Mouse (Mus musculus) hindbrain, embryonic 15.5 days (tissue): ENCODE results near the gene Abhd12. TPM values are rescaled to one million over a fixed set of nuclear protein-coding genes. Genes with fewer than 3 reads are reported as not detected.
"Not testable (repeated sequence)": the region's sequence is repeated elsewhere in the genome, so short reads cannot be mapped to it uniquely, and the experiment has no call there.

Experiments used
- ATAC-seq: fragments of 200-750 bp; cut with Nextera tagmentation; 2 replicates; pipeline ENCODE4 v1.8.0; 2017; ENCODE audit warnings: low read depth, moderate number of reproducible peaks, moderate TSS enrichment; ENCODE audit not compliant: low FRiP score
- H3K27ac ChIP-seq: fragments of 300-500 bp; sonication (generic); replicated peaks from 2 replicates; pipeline ENCODE4 v1.5.1; 2015; ENCODE audit warnings: mild to moderate bottlenecking, inconsistent platforms
- H3K27me3 ChIP-seq: fragments of 300-500 bp; sonication (generic); 2 replicates; pipeline ENCODE4 v1.6.1; 2015; ENCODE audit warnings: control low read depth, inconsistent platforms
- H3K36me3 ChIP-seq: fragments of 300-500 bp; sonication (generic); 2 replicates; pipeline ENCODE4 v1.6.1; 2015; ENCODE audit warnings: control low read depth, inconsistent platforms
- H3K4me1 ChIP-seq: fragments of 300-500 bp; sonication (generic); replicated peaks from 2 replicates; pipeline ENCODE4 v1.6.1; 2015; ENCODE audit warnings: control low read depth, inconsistent platforms
- H3K4me2 ChIP-seq: fragments of 300-500 bp; sonication (generic); 2 replicates; pipeline ENCODE4 v1.6.1; 2015; ENCODE audit warnings: moderate library complexity, mild to moderate bottlenecking, inconsistent platforms
- H3K4me3 ChIP-seq: fragments of 300-500 bp; sonication (generic); 2 replicates; pipeline ENCODE4 v1.5.1; 2015; ENCODE audit warnings: mild to moderate bottlenecking, inconsistent platforms
- H3K9ac ChIP-seq: fragments of 300-500 bp; sonication (generic); 2 replicates; pipeline ENCODE4 v1.6.1; 2015; ENCODE audit warnings: inconsistent platforms
- H3K9me3 ChIP-seq: fragments of 300-500 bp; sonication (generic); 2 replicates; pipeline ENCODE4 v1.6.1; 2016; ENCODE audit warnings: control low read depth, inconsistent platforms
- WGBS: fragments of 180-500 bp; shearing (Covaris S2); methylation state at CpG from one replicate; pipeline ENCODE4 v1.1.7; 2015; 5-methylcytosine and 5-hydroxymethylcytosine counted together
- polyA plus RNA-seq: library from polyadenylated mRNA; unstranded; fragments of >200 nt; fragmentation: Nextera tagmentation; extraction: Ambion mirVana; gene quantifications from 2 replicates; pipeline ENCODE4 v1.2.1, GENCODE M21; 2015

Gene Abhd12
- 136 and 137 TPM in 2 replicates for polyA plus RNA-seq

- H3K4me2 ChIP-seq: peak within 1 kb of the TSS; percentile 84
- under 1% methylated on average over 72 of the region's 72 CpGs for WGBS
These were observed at the start of gene Abhd12 for GRCm38 (mm10) chr2:150904272-150904935. Gene Abhd12 (minus strand): TSS chr2:150904741.

GRCm38 (mm10) chr2:150951201-150951600, 46.7 kb upstream of the Abhd12 start:
- no peaks in the 10 kb centered on the region for H3K27me3 ChIP-seq
- H3K9me3 ChIP-seq: no peaks in the 10 kb centered on the region
- H3K4me1 ChIP-seq: no peaks in the 10 kb centered on the region
- no peak for ATAC-seq
- H3K4me2 ChIP-seq: no peak overlapping the region
- H3K4me3 ChIP-seq: no peak overlapping the region
- 87% methylated on average over 2 of the region's 2 CpGs for WGBS
- H3K9ac ChIP-seq: no peak overlapping the region
- no peaks in the 10 kb centered on the region for H3K36me3 ChIP-seq
- H3K27ac ChIP-seq: no peak overlapping the region

More at GRCm38 (mm10) chr2:150904272-150904935, at the start of gene Abhd12:
- Histone ChIP-seq H3K36me3 (peaks cover 3% of the 10 kb centered on the region; the same call in 1 of the 2 replicates), H3K4me1 (peaks cover 27% of the 10 kb centered on the region), H3K9me3 (no peaks in the 10 kb centered on the region), H3K27me3 (no peaks in the 10 kb centered on the region), H3K27ac (peak within 1 kb of the TSS; percentile 93), H3K4me3 (peak within 1 kb of the TSS; percentile 71), H3K9ac (peak within 1 kb of the TSS; percentile 95)
- peak; percentile 99 for ATAC-seq

- ATAC-seq: no peak
- 91% methylated on average over 6 of the region's 6 CpGs for WGBS
- no peaks in the 10 kb centered on the region for H3K27me3 ChIP-seq
- no peak overlapping the region for H3K4me2 ChIP-seq
- H3K9ac ChIP-seq: no peak overlapping the region
- no peak overlapping the region for H3K4me3 ChIP-seq
- no peak overlapping the region for H3K27ac ChIP-seq
- H3K36me3 ChIP-seq: no peaks in the 10 kb centered on the region
- no peaks in the 10 kb centered on the region for H3K4me1 ChIP-seq
- no peaks in the 10 kb centered on the region for H3K9me3 ChIP-seq
These were observed 45.5 kb upstream of the Abhd12 start for GRCm38 (mm10) chr2:150950056-150950455.

GRCm38 (mm10) chr2:150949652-150950051, 45.1 kb upstream of the Abhd12 start:
- Histone ChIP-seq H3K4me3 (no peak overlapping the region), H3K36me3 (no peaks in the 10 kb centered on the region), H3K4me1 (no peaks in the 10 kb centered on the region), H3K27ac (no peak overlapping the region), H3K27me3 (no peaks in the 10 kb centered on the region), H3K9ac (no peak overlapping the region), H3K9me3 (no peaks in the 10 kb centered on the region), H3K4me2 (no peak overlapping the region)
- no peak for ATAC-seq
- 92% methylated on average over 3 of the region's 3 CpGs for WGBS

- H3K4me2 ChIP-seq: no peak overlapping the region
- no peaks in the 10 kb centered on the region for H3K36me3 ChIP-seq
- no peaks in the 10 kb centered on the region for H3K27me3 ChIP-seq
- H3K9ac ChIP-seq: no peak overlapping the region
- H3K27ac ChIP-seq: no peak overlapping the region
- 87% methylated on average over 5 of the region's 5 CpGs for WGBS
- no peak overlapping the region for H3K4me3 ChIP-seq
- ATAC-seq: no peak
- H3K9me3 ChIP-seq: no peaks in the 10 kb centered on the region
- no peaks in the 10 kb centered on the region for H3K4me1 ChIP-seq
These were observed 44.2 kb upstream of the Abhd12 start for GRCm38 (mm10) chr2:150948786-150949185.

GRCm38 (mm10) chr2:150947880-150948611, 43.5 kb upstream of the Abhd12 start:
- H3K9me3 ChIP-seq, H3K36me3 ChIP-seq, H3K4me3 ChIP-seq, H3K27me3 ChIP-seq, H3K4me2 ChIP-seq, H3K27ac ChIP-seq, H3K4me1 ChIP-seq, ATAC-seq, H3K9ac ChIP-seq: not testable (repeated sequence)
- 92% methylated on average over 12 of the region's 12 CpGs for WGBS

- H3K9me3 ChIP-seq, H3K4me1 ChIP-seq, H3K4me3 ChIP-seq, H3K27ac ChIP-seq, H3K9ac ChIP-seq, H3K4me2 ChIP-seq, H3K27me3 ChIP-seq, ATAC-seq, H3K36me3 ChIP-seq: not testable (repeated sequence)
- WGBS: 90% methylated on average over 5 of the region's 5 CpGs
These were observed 42.8 kb upstream of the Abhd12 start for GRCm38 (mm10) chr2:150947341-150947740.

- 97% methylated on average over 5 of the region's 5 CpGs for WGBS
- Histone ChIP-seq H3K4me1 (no peaks in the 10 kb centered on the region), H3K9ac (no peak overlapping the region), H3K4me3 (no peak overlapping the region), H3K36me3 (no peaks in the 10 kb centered on the region), H3K9me3 (no peaks in the 10 kb centered on the region), H3K4me2 (no peak overlapping the region), H3K27me3 (no peaks in the 10 kb centered on the region), H3K27ac (no peak overlapping the region)
- ATAC-seq: no peak
These were observed 39.5 kb upstream of the Abhd12 start for GRCm38 (mm10) chr2:150944017-150944416.

GRCm38 (mm10) chr2:150934659-150935058, 30.1 kb upstream of the Abhd12 start:
- Histone ChIP-seq H3K9ac (no peak overlapping the region), H3K36me3 (peaks cover 15% of the 10 kb centered on the region; the same call in 1 of the 2 replicates), H3K4me2 (no peak overlapping the region), H3K9me3 (no peaks in the 10 kb centered on the region), H3K27me3 (no peaks in the 10 kb centered on the region), H3K27ac (no peak overlapping the region), H3K4me3 (no peak overlapping the region), H3K4me1 (no peaks in the 10 kb centered on the region)
- no peak for ATAC-seq
- 92% methylated on average over 4 of the region's 4 CpGs for WGBS

- WGBS: 78% methylated on average over 19 of the region's 19 CpGs
- no peaks in the 10 kb centered on the region for H3K27me3 ChIP-seq
These were observed 28.9 kb upstream of the Abhd12 start for GRCm38 (mm10) chr2:150933482-150933881.

GRCm38 (mm10) chr2:150930806-150931205, 26.3 kb upstream of the Abhd12 start:
- Histone ChIP-seq H3K27me3 (no peaks in the 10 kb centered on the region), H3K4me3 (no peak overlapping the region), H3K4me2 (no peak overlapping the region), H3K9ac (no peak overlapping the region), H3K27ac (no peak overlapping the region), H3K9me3 (no peaks in the 10 kb centered on the region), H3K4me1 (no peaks in the 10 kb centered on the region), H3K36me3 (peaks cover 8% of the 10 kb centered on the region; the same call in 1 of the 2 replicates)
- ATAC-seq: no peak
- WGBS: 59% methylated on average over 3 of the region's 3 CpGs

More at GRCm38 (mm10) chr2:150933482-150933881, 28.9 kb upstream of the Abhd12 start:
- H3K27ac ChIP-seq: no peak overlapping the region
- no peak overlapping the region for H3K9ac ChIP-seq
- no peaks in the 10 kb centered on the region for H3K9me3 ChIP-seq
- no peak for ATAC-seq
- no peak overlapping the region for H3K4me3 ChIP-seq
- no peak overlapping the region for H3K4me2 ChIP-seq
- peaks cover 15% of the 10 kb centered on the region; the same call in 1 of the 2 replicates for H3K36me3 ChIP-seq
- H3K4me1 ChIP-seq: no peaks in the 10 kb centered on the region

- WGBS: 85% methylated on average over 6 of the region's 6 CpGs
- no peak for ATAC-seq
- H3K9me3 ChIP-seq: no peaks in the 10 kb centered on the region
These were observed 24.6 kb upstream of the Abhd12 start for GRCm38 (mm10) chr2:150929156-150929555.

More at GRCm38 (mm10) chr2:150929156-150929555, 24.6 kb upstream of the Abhd12 start:
- no peak overlapping the region for H3K4me2 ChIP-seq
- 0 out of 2 replicates have a peak, but pooled peaks cover 5% of the 10 kb centered on the region for H3K36me3 ChIP-seq
- H3K4me1 ChIP-seq: no peaks in the 10 kb centered on the region
- no peaks in the 10 kb centered on the region for H3K27me3 ChIP-seq
- H3K4me3 ChIP-seq: no peak overlapping the region
- no peak overlapping the region for H3K9ac ChIP-seq
- H3K27ac ChIP-seq: no peak overlapping the region
